Mouse (Mus musculus) ES-Bruce4 (cell line): ENCODE data around the gene Yipf2. TPM values are rescaled to one million over a fixed set of nuclear protein-coding genes. Genes with fewer than 3 reads are reported as not detected.

Experiments
- H3K27ac ChIP-seq: 2 replicates; pipeline ENCODE4 v1.5.1; 2012; ENCODE audit warnings: low read length, inconsistent platforms; ENCODE audit not compliant: insufficient read depth
- H3K27me3 ChIP-seq: 2 replicates; pipeline ENCODE4 v1.6.1; 2012; ENCODE audit warnings: mild to moderate bottlenecking, low read length, inconsistent platforms; ENCODE audit not compliant: control insufficient read depth, poor library complexity, insufficient read depth, severe bottlenecking
- H3K36me3 ChIP-seq: 2 replicates; pipeline ENCODE4 v1.6.1; 2012; ENCODE audit warnings: inconsistent platforms, mild to moderate bottlenecking, low read length, moderate library complexity; ENCODE audit not compliant: control insufficient read depth, poor library complexity, insufficient read depth, severe bottlenecking
- H3K4me1 ChIP-seq: one replicate; pipeline ENCODE4 v1.8.1; 2011; ENCODE audit warnings: low read length; ENCODE audit not compliant: control insufficient read depth, insufficient read depth
- H3K4me3 ChIP-seq: 2 replicates; pipeline ENCODE4 v1.5.1; 2011; ENCODE audit warnings: low read depth, mild to moderate bottlenecking, low read length
- H3K9ac ChIP-seq: 2 replicates; pipeline ENCODE4 v1.6.1; 2012; ENCODE audit warnings: low read depth, mild to moderate bottlenecking, inconsistent platforms; ENCODE audit not compliant: poor library complexity, severe bottlenecking
- H3K9me3 ChIP-seq: replicated peaks from 2 replicates; pipeline ENCODE4 v1.6.1; 2012; ENCODE audit warnings: mild to moderate bottlenecking, low read length, inconsistent platforms; ENCODE audit not compliant: control insufficient read depth, poor library complexity, insufficient read depth, severe bottlenecking
- CTCF ChIP-seq: IDR thresholded peaks from one replicate; pipeline ENCODE4 v1.8.1; 2011; ENCODE audit warnings: low read depth, low read length
- EP300 ChIP-seq: IDR thresholded peaks from 2 replicates; pipeline ENCODE4 v1.6.1; 2011; ENCODE audit warnings: low read depth, low read length; ENCODE audit not compliant: insufficient read depth
- POLR2A ChIP-seq: IDR thresholded peaks from one replicate; pipeline ENCODE4 v1.8.1; 2011; ENCODE audit warnings: low read length; ENCODE audit not compliant: insufficient read depth
- polyA plus RNA-seq: library from polyadenylated mRNA; stranded (reverse); fragments of >200 nt; gene quantifications from 2 replicates; pipeline ENCODE4 v1.2.4, GENCODE M21; 2011; ENCODE audit warnings: low read depth; ENCODE audit not compliant: missing spikeins, insufficient read depth, insufficient read length

The Yipf2 gene
- polyA plus RNA-seq, 1 experiment: 17.4 TPM

DNA sequence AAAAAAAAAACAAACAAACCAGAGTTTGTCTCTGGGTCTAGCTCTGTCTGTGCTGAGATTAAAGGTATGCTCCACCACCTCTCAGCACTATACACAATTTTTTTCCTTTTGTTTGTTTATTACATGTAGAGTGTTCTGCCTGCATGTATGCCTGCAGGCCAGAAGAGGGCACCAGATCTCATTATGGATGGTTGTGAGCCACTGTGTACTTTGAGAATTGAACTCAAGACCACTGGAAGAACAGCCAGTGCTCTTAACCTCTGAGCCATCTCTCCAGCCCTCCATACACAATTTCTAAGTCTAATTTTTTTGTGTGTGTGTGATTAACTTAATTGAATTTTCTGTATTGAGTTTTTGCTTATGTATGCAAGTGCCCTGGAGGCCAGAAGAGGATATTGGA lies 33.9 kb upstream of the Yipf2 start:
- TF ChIP-seq POLR2A: no peak
- TF ChIP-seq CTCF: no peak
- Histone ChIP-seq H3K27ac (no peak overlapping the region), H3K9ac (no peak overlapping the region), H3K9me3 (no peaks in the 10 kb centered on the region), H3K4me1 (no peaks in the 10 kb centered on the region), H3K36me3 (no peaks in the 10 kb centered on the region), H3K27me3 (no peaks in the 10 kb centered on the region), H3K4me3 (no peak overlapping the region)

DNA sequence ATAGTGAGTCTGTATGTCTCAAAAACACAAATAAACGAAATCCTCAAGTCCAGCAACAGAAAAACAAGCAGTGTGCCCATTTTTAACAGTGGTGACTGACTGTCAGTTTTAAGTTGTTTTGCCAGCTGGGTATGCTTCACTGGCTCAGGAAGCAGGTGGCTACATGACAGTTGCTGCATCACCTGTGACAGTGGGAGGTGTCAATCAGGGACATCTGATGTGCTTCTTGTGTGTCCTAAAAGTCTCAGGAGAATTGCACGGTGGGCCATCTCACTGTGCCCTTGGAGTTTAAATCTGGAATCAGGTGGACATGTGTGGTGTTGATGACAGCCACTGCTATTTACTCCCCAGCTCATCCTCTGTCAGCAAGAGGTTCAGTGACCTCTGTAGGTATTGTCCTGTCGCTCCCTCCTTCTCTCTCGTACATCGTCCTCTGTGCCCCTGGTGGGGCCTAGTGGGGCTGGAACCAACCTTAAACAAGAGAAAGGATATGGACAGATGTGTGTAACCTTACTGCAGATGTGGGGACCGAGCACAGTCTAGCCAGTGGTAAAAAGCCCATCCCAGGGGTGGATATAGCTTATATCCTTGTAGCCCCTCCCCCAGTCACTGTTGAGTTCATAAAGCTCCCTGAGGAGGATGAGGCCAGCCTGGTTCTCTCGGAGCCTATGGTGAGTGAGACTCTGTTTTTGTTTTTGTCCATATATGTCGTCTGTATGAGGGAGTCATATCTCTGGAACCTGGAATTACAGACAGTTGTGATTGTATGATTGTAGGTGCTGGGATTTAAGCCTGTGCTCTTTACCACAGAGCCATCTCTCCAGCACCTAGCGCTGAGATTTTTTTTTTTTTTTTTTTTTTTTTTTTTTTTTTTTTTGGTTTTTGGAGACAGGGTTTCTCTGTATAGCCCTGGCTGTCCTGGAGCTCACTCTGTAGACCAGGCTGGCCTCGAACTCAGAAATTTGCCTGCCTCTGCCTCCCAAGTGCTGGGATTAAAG lies 33.0 kb upstream of the Yipf2 start:
- no peaks in the 10 kb centered on the region for H3K4me1 ChIP-seq
- H3K36me3 ChIP-seq: no peaks in the 10 kb centered on the region
- no peak overlapping the region for H3K9ac ChIP-seq
- no peaks in the 10 kb centered on the region for H3K9me3 ChIP-seq
- H3K27ac ChIP-seq: no peak overlapping the region
- no peak overlapping the region for H3K4me3 ChIP-seq
- H3K27me3 ChIP-seq: no peaks in the 10 kb centered on the region
- TF ChIP-seq CTCF (no peak), POLR2A (no peak)

DNA sequence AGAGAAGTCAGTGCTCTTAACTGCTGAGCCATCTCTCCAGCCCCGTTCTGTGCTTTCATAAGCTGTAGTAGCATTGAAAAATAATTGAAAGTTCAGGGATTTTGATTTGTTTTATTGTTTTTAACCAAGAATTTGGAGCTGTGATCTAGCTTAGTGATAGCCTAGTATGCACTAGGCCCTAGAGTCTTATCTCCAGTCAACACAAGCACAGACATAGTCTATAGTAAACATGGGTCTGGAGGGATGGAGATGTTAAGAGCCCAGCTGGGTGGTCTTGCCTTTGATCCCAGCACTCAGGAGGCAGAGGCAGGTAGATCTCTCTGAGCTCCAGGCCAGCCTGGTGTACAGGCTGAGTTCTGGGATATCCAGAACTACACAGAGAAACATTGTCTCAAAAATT lies 30.0 kb upstream of the Yipf2 start:
- Histone ChIP-seq H3K4me1 (no peaks in the 10 kb centered on the region), H3K9ac (no peak overlapping the region), H3K9me3 (no peaks in the 10 kb centered on the region), H3K4me3 (no peak overlapping the region), H3K36me3 (no peaks in the 10 kb centered on the region), H3K27me3 (no peaks in the 10 kb centered on the region), H3K27ac (no peak overlapping the region)
- no peak for TF ChIP-seq CTCF
- TF ChIP-seq EP300: no peak
- TF ChIP-seq POLR2A: no peak

DNA sequence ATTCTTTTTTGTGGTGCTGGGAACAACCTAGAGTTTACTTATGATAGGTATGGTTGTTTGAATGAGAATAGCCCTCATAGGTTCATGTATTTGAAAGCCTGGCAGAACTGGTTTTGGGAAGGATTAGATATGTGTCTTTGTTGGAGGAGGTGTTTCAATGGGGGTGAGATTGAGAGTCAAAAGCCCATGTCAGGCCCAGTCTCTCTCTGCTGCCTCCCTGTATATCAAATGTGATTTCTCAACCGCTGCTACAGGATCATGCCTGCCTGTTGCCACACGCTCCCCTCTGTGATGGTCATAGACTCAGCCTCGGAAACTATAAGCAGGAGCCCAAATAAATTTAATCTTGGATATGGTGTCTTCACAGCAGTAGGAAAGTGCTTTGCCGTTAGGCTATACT lies 27.6 kb upstream of the Yipf2 start:
- no peaks in the 10 kb centered on the region for H3K4me1 ChIP-seq
- H3K4me3 ChIP-seq: no peak overlapping the region
- no peak overlapping the region for H3K9ac ChIP-seq
- TF ChIP-seq POLR2A (no peak), CTCF (no peak), EP300 (no peak)
- no peaks in the 10 kb centered on the region for H3K27me3 ChIP-seq
- H3K27ac ChIP-seq: no peak overlapping the region
- no peaks in the 10 kb centered on the region for H3K9me3 ChIP-seq
- H3K36me3 ChIP-seq: no peaks in the 10 kb centered on the region

DNA sequence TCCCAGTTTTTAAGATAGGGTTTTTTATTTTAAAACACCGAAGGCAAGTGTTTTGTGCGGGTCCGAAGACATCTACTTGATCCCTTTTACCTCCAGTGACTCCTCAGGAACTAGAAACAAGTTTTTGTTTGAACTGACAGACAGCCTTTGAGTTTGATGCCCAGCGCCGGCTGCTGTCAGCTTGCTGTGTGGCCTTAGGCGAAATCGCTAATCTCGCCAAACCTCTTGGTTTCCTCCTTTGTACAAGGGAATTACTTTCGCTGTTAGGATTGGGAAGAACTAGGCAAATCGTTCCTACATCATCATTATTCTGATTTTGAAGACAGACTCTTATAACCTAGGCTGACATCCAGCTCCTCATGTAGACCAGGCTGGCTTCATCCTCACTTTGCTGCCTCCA lies 24.4 kb upstream of the Yipf2 start:
- Histone ChIP-seq H3K36me3 (no peaks in the 10 kb centered on the region), H3K4me3 (peak overlapping the region; percentile 97), H3K4me1 (no peaks in the 10 kb centered on the region), H3K9me3 (no peaks in the 10 kb centered on the region), H3K27me3 (no peaks in the 10 kb centered on the region), H3K9ac (peak overlapping the region; percentile 79), H3K27ac (no peak overlapping the region)
- no peak for TF ChIP-seq EP300
- TF ChIP-seq POLR2A: no peak
- TF ChIP-seq CTCF: no peak

DNA sequence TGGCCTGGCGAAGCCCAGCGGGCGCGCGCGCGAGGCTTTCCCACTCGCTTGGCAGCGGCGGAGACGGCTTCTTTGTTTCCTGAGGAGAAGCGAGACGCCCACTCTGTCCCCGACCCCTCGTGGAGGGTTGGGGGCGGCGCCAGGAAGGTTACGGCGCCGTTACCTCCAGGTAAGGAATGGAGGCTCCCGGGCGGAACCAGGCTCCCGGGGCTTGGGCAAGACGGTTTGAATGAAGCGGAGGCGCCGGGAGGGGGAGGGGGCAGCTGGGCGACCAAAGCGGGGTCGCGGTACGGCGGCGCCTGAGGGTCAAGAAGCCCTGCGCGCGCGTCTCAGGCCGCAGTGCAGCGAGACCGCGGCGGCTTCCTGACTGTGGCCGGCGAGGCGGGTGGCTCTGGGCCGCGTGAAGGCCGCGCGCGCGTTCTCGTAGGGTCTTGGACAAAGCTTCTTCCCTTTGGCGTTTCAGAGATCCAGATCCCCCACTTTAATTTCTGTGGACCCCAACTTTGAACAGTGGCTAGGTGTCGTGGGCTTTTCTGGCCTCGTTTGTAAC lies 23.7 kb upstream of the Yipf2 start:
- no peak for TF ChIP-seq POLR2A
- no peak for TF ChIP-seq EP300
- no peak for TF ChIP-seq CTCF
- Histone ChIP-seq H3K4me1 (no peaks in the 10 kb centered on the region), H3K36me3 (no peaks in the 10 kb centered on the region), H3K9ac (peak overlapping the region; percentile 79), H3K4me3 (peak overlapping the region; percentile 97), H3K27me3 (no peaks in the 10 kb centered on the region), H3K9me3 (no peaks in the 10 kb centered on the region), H3K27ac (peak overlapping the region; percentile 63)
